Mouse (Mus musculus): Measurements from ENCODE around the gene Bsg.

DNA sequence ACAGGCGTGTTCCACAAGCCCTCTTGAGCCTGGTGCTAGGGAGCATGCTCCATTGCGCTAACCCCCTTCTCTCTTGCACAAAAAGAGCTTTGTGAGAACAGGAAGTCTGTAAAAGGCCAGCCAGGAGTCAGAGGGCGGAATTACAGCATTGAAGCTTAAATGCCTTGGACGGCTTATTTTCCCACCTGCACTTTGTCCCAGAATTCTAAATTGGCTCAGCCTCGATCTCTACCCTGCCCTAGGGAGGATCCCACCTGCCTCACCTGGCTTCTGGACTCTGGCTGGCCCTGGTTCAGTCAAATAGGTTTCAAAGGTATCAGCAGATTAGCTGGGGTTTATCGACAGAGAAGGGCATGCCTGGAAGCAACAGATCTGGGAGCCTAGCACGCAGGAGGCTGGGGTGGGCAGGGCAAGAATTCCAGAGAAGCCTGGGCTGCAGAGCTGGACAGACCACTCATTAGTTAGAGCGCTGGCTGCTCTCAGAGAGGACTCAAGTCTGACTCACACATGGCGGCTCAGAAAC, 8.1 kb upstream of the Bsg start:
- no peak for TF ChIP-seq MAFK (IDR thresholded peaks at IDR 0.05; ENCODE audit: insufficient read depth, low read depth, low read length)
- TF ChIP-seq CHD2 (IDR thresholded peaks at IDR 0.05; ENCODE audit: low read depth, low read length) = no peak
- TF ChIP-seq ZC3H11A (IDR thresholded peaks at IDR 0.05; ENCODE audit: borderline replicate concordance, low read depth, low read length) = no peak
- TF ChIP-seq HCFC1 (IDR thresholded peaks at IDR 0.05; ENCODE audit: borderline replicate concordance, insufficient read depth, low read length) = no peak
